14 mouse cellular contexts compared by ENCODE assay signal in the genomic region with DNA sequence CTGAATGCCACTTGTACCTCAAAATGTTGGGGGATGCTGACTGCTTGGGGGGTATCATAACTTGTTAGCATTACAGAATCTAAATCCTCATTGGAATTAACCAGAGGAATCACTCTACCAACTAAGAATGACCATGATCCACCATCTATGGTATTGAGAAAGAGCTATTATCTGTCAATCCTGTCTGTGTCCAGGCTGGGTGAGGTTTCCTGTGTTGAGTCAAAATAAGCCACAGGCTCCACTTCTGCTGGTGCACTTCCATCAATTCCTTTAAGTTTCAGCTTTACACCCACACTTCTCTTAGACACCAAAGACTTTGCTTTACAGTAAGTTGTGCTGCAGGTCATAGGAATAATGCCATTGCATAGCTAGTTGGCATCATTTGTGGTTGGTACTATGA. TPM values are rescaled to one million over a fixed set of nuclear protein-coding genes. Genes with fewer than 3 reads are reported as not detected.
"Had no signal": no experiment of that assay in that cellular context is flagged by ENCODE, and none has a peak within 500 bp of the region (broad histone marks: within the 10 kb centered on the region; RNA-seq: fewer than 3 reads in every experiment).

No protein-coding gene starts in this region.

- H3K27ac ChIP-seq: intestine, embryonic 15.5 days; limb, embryonic 12.5 days; liver, embryonic 13.5 days; lung, embryonic 15.5 days had no signal

- DNase-seq: kidney, adult 18-20 months; kidney, postnatal 10 days; layer of hippocampus, postnatal 36 days; liver; liver, embryonic 13.5 days; liver, postnatal 0 days; midbrain, embryonic 14.5 days; right cerebral cortex, postnatal 25 days; thymus, postnatal 36 days had no signal

- H3K27me3 ChIP-seq: intestine, embryonic 15.5 days; limb, embryonic 12.5 days; liver, embryonic 13.5 days; lung, embryonic 15.5 days had no signal

- H3K36me3 ChIP-seq: intestine, embryonic 15.5 days; limb, embryonic 12.5 days; liver, embryonic 13.5 days; lung, embryonic 15.5 days had no signal

- ATAC-seq: intestine, embryonic 15.5 days; liver, postnatal 0 days had no signal

- H3K4me3 ChIP-seq: intestine, embryonic 15.5 days; limb, embryonic 12.5 days; liver, embryonic 13.5 days; lung, embryonic 15.5 days had no signal

RNA-seq across cellular contexts. Expression of gene Lilr4b, which starts 41.0 kb away (rescaled TPM):
- polyA plus RNA-seq: neural tube, embryonic 14.5 days had no signal

RNA-seq across cellular contexts. Expression of gene Gm49339, which starts 41.0 kb away (rescaled TPM):
- total RNA-seq: layer of hippocampus, postnatal 36 days; left cerebral cortex, postnatal 25 days had no signal
- polyA plus RNA-seq: intestine, embryonic 15.5 days; limb, embryonic 12.5 days; midbrain, embryonic 14.5 days; neural tube, embryonic 14.5 days had no signal
